Mouse (Mus musculus): Measurements from ENCODE around the gene Sesn1. TPM values are rescaled to one million over a fixed set of nuclear protein-coding genes. Genes with fewer than 3 reads are reported as not detected.

Gene Sesn1
- polyA plus RNA-seq, 1 experiment: 9.7 TPM

DNA sequence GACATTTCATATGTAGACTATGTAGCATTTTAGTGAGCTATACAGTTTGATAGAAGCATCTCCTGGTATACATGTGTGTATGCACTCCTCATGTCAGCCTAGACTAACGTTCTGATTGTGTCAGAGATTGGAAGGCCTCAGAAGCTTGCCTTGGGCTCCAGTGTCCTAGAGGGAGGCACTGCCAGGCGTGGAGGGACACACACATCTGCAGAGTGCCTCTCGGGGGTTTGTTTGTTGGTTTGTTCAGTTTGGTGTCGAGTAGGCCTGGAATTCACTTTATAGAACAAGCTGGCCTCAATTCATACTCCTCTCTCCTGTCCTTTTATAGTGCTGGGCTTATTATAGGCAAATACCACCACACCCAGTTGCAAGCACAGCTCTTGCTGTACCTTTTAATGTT, 16.3 kb downstream of the Sesn1 start:
- peaks cover 15% of the 10 kb centered on the region for H3K79me2 ChIP-seq (ENCODE audit: control insufficient read depth, insufficient read depth)
- no peak for TF ChIP-seq E2F4 (IDR thresholded peaks at IDR 0.05; ENCODE audit: insufficient read depth)
- TF ChIP-seq TCF3 (IDR thresholded peaks at IDR 0.05; ENCODE audit: insufficient read length, low read depth): no peak
- no peak for TF ChIP-seq USF1 (IDR thresholded peaks at IDR 0.05; ENCODE audit: low read depth)
- TF ChIP-seq MYOD1 (IDR thresholded peaks at IDR 0.05; ENCODE audit: control insufficient read depth in 1 of 3, insufficient read length in 2 of 3, low read depth in 2 of 3): no peak
- TF ChIP-seq CEBPB (IDR thresholded peaks at IDR 0.05; ENCODE audit: insufficient read depth, poor library complexity, severe bottlenecking): no peak
- TF ChIP-seq POLR2AphosphoS2 (IDR thresholded peaks at IDR 0.05; ENCODE audit: insufficient read length, low read depth): no peak
- TF ChIP-seq REST (IDR thresholded peaks at IDR 0.05; ENCODE audit: insufficient read depth, insufficient read length): no peak
- TF ChIP-seq TCF12 (IDR thresholded peaks at IDR 0.05; ENCODE audit: insufficient read depth, poor library complexity, severe bottlenecking): no peak
- no peak for TF ChIP-seq MYOG (IDR thresholded peaks at IDR 0.05; ENCODE audit: control insufficient read depth in 1 of 3, insufficient read depth in 1 of 3, insufficient read length in 2 of 3, low read depth in 2 of 3)
- TF ChIP-seq MAX (IDR thresholded peaks at IDR 0.05; ENCODE audit: low read depth): no peak
- no peak for TF ChIP-seq POLR2A (IDR thresholded peaks at IDR 0.05; ENCODE audit: insufficient read length, low read depth)
- TF ChIP-seq SRF (IDR thresholded peaks at IDR 0.05; ENCODE audit: control insufficient read depth, insufficient read length, low read depth): no peak
- H3K27me3 ChIP-seq (ENCODE audit: control insufficient read depth, insufficient read depth, insufficient read length): no peaks in the 10 kb centered on the region
- H3K4me2 ChIP-seq (ENCODE audit: low read depth): no peak overlapping the region
- H3K4me3 ChIP-seq: no peak overlapping the region
- H3ac ChIP-seq (ENCODE audit: control insufficient read depth, insufficient read length): no peak overlapping the region
- no peaks in the 10 kb centered on the region for H3K36me3 ChIP-seq (ENCODE audit: control insufficient read depth, insufficient read depth)

DNA sequence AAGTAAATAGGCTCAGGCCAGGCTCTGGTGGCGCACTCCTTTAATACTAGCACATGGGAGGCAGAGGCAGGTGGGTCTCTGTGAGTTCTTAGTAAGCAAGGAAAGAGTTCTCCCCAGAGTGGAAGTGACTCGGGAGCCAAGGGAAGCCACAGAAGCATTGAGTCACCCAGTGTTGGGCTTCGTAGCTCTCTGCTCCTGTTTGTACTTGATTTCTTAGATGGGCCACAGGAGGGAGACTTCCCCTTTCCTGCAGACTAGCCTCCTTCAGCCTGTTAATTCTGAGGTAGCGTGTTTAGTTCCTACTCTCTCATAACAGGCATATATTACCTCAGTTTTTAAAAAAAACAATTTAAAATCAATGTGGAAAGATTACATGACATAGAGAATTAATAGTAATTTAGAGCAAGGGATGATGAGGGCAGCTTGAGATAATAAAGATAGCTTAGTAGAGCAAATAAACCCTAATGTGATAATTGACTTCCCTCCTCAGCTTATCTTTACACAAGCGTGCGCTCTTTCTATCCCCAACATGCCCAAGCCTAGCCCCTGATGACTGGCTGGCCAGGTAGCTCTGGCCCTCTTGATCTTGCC, 16.9 kb downstream of the Sesn1 start:
- Histone ChIP-seq H3K4me3 (no peak overlapping the region), H3K79me2 (ENCODE audit: control insufficient read depth, insufficient read depth) (peaks cover 15% of the 10 kb centered on the region), H3K36me3 (ENCODE audit: control insufficient read depth, insufficient read depth) (no peaks in the 10 kb centered on the region), H3ac (ENCODE audit: control insufficient read depth, insufficient read length) (no peak overlapping the region), H3K27me3 (ENCODE audit: control insufficient read depth, insufficient read depth, insufficient read length) (no peaks in the 10 kb centered on the region), H3K4me2 (ENCODE audit: low read depth) (no peak overlapping the region)
- TF ChIP-seq E2F4 (IDR thresholded peaks at IDR 0.05; ENCODE audit: insufficient read depth) (no peak), SRF (IDR thresholded peaks at IDR 0.05; ENCODE audit: control insufficient read depth, insufficient read length, low read depth) (no peak), TCF3 (IDR thresholded peaks at IDR 0.05; ENCODE audit: insufficient read length, low read depth) (no peak), POLR2A (IDR thresholded peaks at IDR 0.05; ENCODE audit: insufficient read length, low read depth) (no peak), USF1 (IDR thresholded peaks at IDR 0.05; ENCODE audit: low read depth) (no peak), MYOD1 (IDR thresholded peaks at IDR 0.05; ENCODE audit: control insufficient read depth in 1 of 3, insufficient read length in 2 of 3, low read depth in 2 of 3) (no peak), MAX (IDR thresholded peaks at IDR 0.05; ENCODE audit: low read depth) (no peak), REST (IDR thresholded peaks at IDR 0.05; ENCODE audit: insufficient read depth, insufficient read length) (no peak), POLR2AphosphoS2 (IDR thresholded peaks at IDR 0.05; ENCODE audit: insufficient read length, low read depth) (no peak)

DNA sequence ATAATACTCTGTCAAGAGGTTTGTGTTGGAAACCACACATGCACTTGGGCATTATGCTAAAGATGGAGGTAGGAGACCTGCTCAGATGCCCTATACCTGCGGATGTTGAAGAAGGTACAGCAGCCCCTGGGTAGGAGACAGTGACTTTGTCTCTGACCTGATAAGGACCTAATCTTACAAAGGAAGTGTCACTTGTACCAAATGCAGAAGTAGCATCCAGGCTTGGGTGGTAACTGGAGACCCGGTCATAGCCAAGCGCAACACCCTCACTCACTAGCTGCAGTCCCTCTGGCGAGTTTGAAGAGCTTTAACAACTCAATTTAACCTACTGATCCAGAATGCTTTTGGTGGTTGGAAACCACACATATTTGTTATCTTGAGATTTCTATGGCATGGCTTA, 18.0 kb downstream of the Sesn1 start:
- no peak overlapping the region for H3K4me2 ChIP-seq (ENCODE audit: low read depth)
- no peak overlapping the region for H3K4me3 ChIP-seq
- no peaks in the 10 kb centered on the region for H3K27me3 ChIP-seq (ENCODE audit: control insufficient read depth, insufficient read depth, insufficient read length)
- H3K36me3 ChIP-seq (ENCODE audit: control insufficient read depth, insufficient read depth): no peaks in the 10 kb centered on the region
- no peak overlapping the region for H3ac ChIP-seq (ENCODE audit: control insufficient read depth, insufficient read length)
- H3K79me2 ChIP-seq (ENCODE audit: control insufficient read depth, insufficient read depth): peaks cover 14% of the 10 kb centered on the region
- TF ChIP-seq MYOD1 (IDR thresholded peaks at IDR 0.05; ENCODE audit: control insufficient read depth in 1 of 3, insufficient read length in 2 of 3, low read depth in 2 of 3): no peak
- TF ChIP-seq SRF (IDR thresholded peaks at IDR 0.05; ENCODE audit: control insufficient read depth, insufficient read length, low read depth): no peak
- no peak for TF ChIP-seq MAX (IDR thresholded peaks at IDR 0.05; ENCODE audit: low read depth)
- no peak for TF ChIP-seq MYOG (IDR thresholded peaks at IDR 0.05; ENCODE audit: control insufficient read depth in 1 of 3, insufficient read depth in 1 of 3, insufficient read length in 2 of 3, low read depth in 2 of 3)
- TF ChIP-seq E2F4 (IDR thresholded peaks at IDR 0.05; ENCODE audit: insufficient read depth): no peak
- TF ChIP-seq TCF12 (IDR thresholded peaks at IDR 0.05; ENCODE audit: insufficient read depth, poor library complexity, severe bottlenecking): no peak
- no peak for TF ChIP-seq TCF3 (IDR thresholded peaks at IDR 0.05; ENCODE audit: insufficient read length, low read depth)
- no peak for TF ChIP-seq REST (IDR thresholded peaks at IDR 0.05; ENCODE audit: insufficient read depth, insufficient read length)
- no peak for TF ChIP-seq CEBPB (IDR thresholded peaks at IDR 0.05; ENCODE audit: insufficient read depth, poor library complexity, severe bottlenecking)
- TF ChIP-seq POLR2AphosphoS2 (IDR thresholded peaks at IDR 0.05; ENCODE audit: insufficient read length, low read depth): no peak
- no peak for TF ChIP-seq USF1 (IDR thresholded peaks at IDR 0.05; ENCODE audit: low read depth)
- no peak for TF ChIP-seq POLR2A (IDR thresholded peaks at IDR 0.05; ENCODE audit: insufficient read length, low read depth)

DNA sequence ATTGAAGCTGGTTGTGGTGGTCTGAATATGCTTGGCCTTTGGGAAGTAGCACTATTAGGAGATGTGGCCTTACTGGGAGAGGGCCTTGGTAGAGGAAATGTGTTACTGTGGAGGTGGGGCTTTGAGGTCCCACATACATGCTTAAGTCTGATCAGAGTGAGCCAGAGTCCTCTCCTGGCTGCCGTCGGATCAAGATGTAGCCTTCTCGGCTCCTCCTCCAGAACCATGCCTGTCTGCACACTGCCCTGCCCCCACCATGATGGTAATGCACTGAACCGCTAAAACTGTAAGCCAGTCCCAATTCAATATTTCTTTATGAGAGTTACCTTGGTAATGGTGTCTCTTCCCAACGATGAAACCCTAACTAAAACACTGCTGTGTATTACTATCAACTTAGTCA, 19.5 kb downstream of the Sesn1 start:
- Histone ChIP-seq H3K4me2 (ENCODE audit: low read depth) (no peak overlapping the region), H3K79me2 (ENCODE audit: control insufficient read depth, insufficient read depth) (peaks cover 8% of the 10 kb centered on the region), H3K27me3 (ENCODE audit: control insufficient read depth, insufficient read depth, insufficient read length) (no peaks in the 10 kb centered on the region), H3K36me3 (ENCODE audit: control insufficient read depth, insufficient read depth) (no peaks in the 10 kb centered on the region), H3K4me3 (no peak overlapping the region), H3ac (ENCODE audit: control insufficient read depth, insufficient read length) (no peak overlapping the region)
- no peak for TF ChIP-seq POLR2AphosphoS2 (IDR thresholded peaks at IDR 0.05; ENCODE audit: insufficient read length, low read depth)
- TF ChIP-seq MYOG (IDR thresholded peaks at IDR 0.05; ENCODE audit: control insufficient read depth in 1 of 3, insufficient read depth in 1 of 3, insufficient read length in 2 of 3, low read depth in 2 of 3): no peak
- no peak for TF ChIP-seq TCF12 (IDR thresholded peaks at IDR 0.05; ENCODE audit: insufficient read depth, poor library complexity, severe bottlenecking)
- no peak for TF ChIP-seq E2F4 (IDR thresholded peaks at IDR 0.05; ENCODE audit: insufficient read depth)
- no peak for TF ChIP-seq TCF3 (IDR thresholded peaks at IDR 0.05; ENCODE audit: insufficient read length, low read depth)
- TF ChIP-seq POLR2A (IDR thresholded peaks at IDR 0.05; ENCODE audit: insufficient read length, low read depth): no peak
- TF ChIP-seq MAX (IDR thresholded peaks at IDR 0.05; ENCODE audit: low read depth): no peak
- no peak for TF ChIP-seq CEBPB (IDR thresholded peaks at IDR 0.05; ENCODE audit: insufficient read depth, poor library complexity, severe bottlenecking)

Data from myocyte (in vitro differentiated cells).